Comparison of ENCODE assay signal across 26 mouse cellular contexts in the genomic region with DNA sequence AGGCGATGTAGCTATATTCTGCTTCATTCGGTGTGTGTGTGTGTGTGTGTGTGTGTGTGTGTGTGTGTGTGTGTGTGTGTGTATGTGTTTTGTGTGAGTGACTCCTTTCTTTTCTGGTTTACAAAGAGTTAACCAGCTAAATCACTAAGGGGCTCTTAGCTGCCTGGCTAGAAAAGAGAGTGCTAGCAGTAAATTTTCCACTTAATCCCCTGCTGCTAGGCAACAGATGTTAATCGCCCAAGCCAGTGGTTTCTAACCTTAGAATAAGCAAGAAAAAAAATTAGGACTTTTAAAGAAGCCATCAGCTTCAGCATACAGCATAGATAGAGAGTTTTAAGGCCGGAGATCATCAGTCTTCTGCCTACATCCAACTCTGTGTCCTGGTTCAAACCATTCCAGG. TPM values are rescaled to one million over a fixed set of nuclear protein-coding genes. Genes with fewer than 3 reads are reported as not detected.
DNase-seq lines count a peak whose midpoint lies in the region; ATAC-seq lines count a peak whose summit lies in the region.
"Had no signal": no experiment of that assay in that cellular context is flagged by ENCODE, and none has a peak within 500 bp of the region (broad histone marks: within the 10 kb centered on the region; RNA-seq: fewer than 3 reads in every experiment).

No protein-coding gene starts in this region.

- H3K4me2 ChIP-seq in hindbrain, embryonic 16.5 days (ENCODE audit: low read length): no peak overlapping the region
- no peak overlapping the region for H3K4me2 ChIP-seq in hindbrain, embryonic 13.5 days
- no peak overlapping the region for H3K4me2 ChIP-seq in neural tube, embryonic 14.5 days (ENCODE audit: low read depth, low read length)
- H3K4me2 ChIP-seq: heart, embryonic 11.5 days; hindbrain, embryonic 12.5 days; stomach, embryonic 15.5 days had no signal

- H3K27ac ChIP-seq in hindbrain, embryonic 16.5 days (ENCODE audit: low read depth, low read length): no peak overlapping the region
- H3K27ac ChIP-seq in hindbrain, embryonic 13.5 days: no peak overlapping the region
- no peak overlapping the region for H3K27ac ChIP-seq in neural tube, embryonic 14.5 days (ENCODE audit: low read depth, low read length)
- H3K27ac ChIP-seq: gastrocnemius, adult 2 months; hindbrain, embryonic 12.5 days; stomach, embryonic 15.5 days had no signal

- 37% methylated on average over 4 of the region's 4 CpGs for WGBS in hindbrain, embryonic 16.5 days
- 29% methylated on average over 4 of the region's 4 CpGs for WGBS in hindbrain, embryonic 13.5 days
- 21% methylated on average over 4 of the region's 4 CpGs for WGBS in neural tube, embryonic 14.5 days

- no peaks in the 10 kb centered on the region for H3K36me3 ChIP-seq in hindbrain, embryonic 16.5 days (ENCODE audit: control insufficient read depth, insufficient read depth, low read length)
- no peaks in the 10 kb centered on the region for H3K36me3 ChIP-seq in hindbrain, embryonic 13.5 days
- no peaks in the 10 kb centered on the region for H3K36me3 ChIP-seq in neural tube, embryonic 14.5 days (ENCODE audit: control insufficient read depth, insufficient read depth, low read length)
- H3K36me3 ChIP-seq: hindbrain, embryonic 12.5 days; stomach, embryonic 15.5 days had no signal

- DNase-seq in embryo, embryonic 10.5 days (ENCODE audit: low spot score): peak; percentile 28
- DNase-seq in mesoderm, embryonic 11.5 days (ENCODE audit: low read depth, low spot score): peak; percentile 17
- DNase-seq in thymus, postnatal 25 days: no peak
- DNase-seq: adrenal gland, postnatal 36 days; B cell, adult 2 months; cerebellum, adult 2 months; cerebellum, postnatal 36 days; gastrocnemius, adult 2 months; heart, postnatal 10 days; liver, postnatal 0 days; lung, postnatal 10 days; right cerebral cortex, adult 18-20 months had no signal

- no peaks in the 10 kb centered on the region for H3K4me1 ChIP-seq in hindbrain, embryonic 16.5 days (ENCODE audit: control insufficient read depth, insufficient read depth, low read depth, low read length)
- H3K4me1 ChIP-seq in hindbrain, embryonic 13.5 days (replicated peaks): no peaks in the 10 kb centered on the region
- H3K4me1 ChIP-seq in neural tube, embryonic 14.5 days (ENCODE audit: control insufficient read depth, insufficient read depth, low read length): no peaks in the 10 kb centered on the region
- H3K4me1 ChIP-seq: hindbrain, embryonic 12.5 days; stomach, embryonic 15.5 days had no signal

- no peaks in the 10 kb centered on the region for H3K9me3 ChIP-seq in hindbrain, embryonic 16.5 days (ENCODE audit: control insufficient read depth, low read length)
- no peaks in the 10 kb centered on the region for H3K9me3 ChIP-seq in hindbrain, embryonic 13.5 days
- no peaks in the 10 kb centered on the region for H3K9me3 ChIP-seq in neural tube, embryonic 14.5 days (ENCODE audit: control insufficient read depth, low read length)
- H3K9me3 ChIP-seq: hindbrain, embryonic 12.5 days; stomach, embryonic 15.5 days had no signal

- no peaks in the 10 kb centered on the region for H3K27me3 ChIP-seq in hindbrain, embryonic 16.5 days (replicated peaks; ENCODE audit: control insufficient read depth, insufficient read depth, low read length)
- no peaks in the 10 kb centered on the region for H3K27me3 ChIP-seq in hindbrain, embryonic 13.5 days
- no peaks in the 10 kb centered on the region for H3K27me3 ChIP-seq in neural tube, embryonic 14.5 days (ENCODE audit: control insufficient read depth, insufficient read depth, low read length)
- H3K27me3 ChIP-seq: hindbrain, embryonic 12.5 days; stomach, embryonic 15.5 days had no signal

- H3K9ac ChIP-seq in hindbrain, embryonic 16.5 days (ENCODE audit: low read depth, low read length): no peak overlapping the region
- H3K9ac ChIP-seq in hindbrain, embryonic 13.5 days: no peak overlapping the region
- H3K9ac ChIP-seq in neural tube, embryonic 14.5 days (replicated peaks; ENCODE audit: low read depth, low read length): no peak overlapping the region
- H3K9ac ChIP-seq: hindbrain, embryonic 12.5 days; liver, postnatal 0 days; stomach, embryonic 15.5 days had no signal

- H3K4me3 ChIP-seq in hindbrain, embryonic 16.5 days (ENCODE audit: low read length): no peak overlapping the region
- no peak overlapping the region for H3K4me3 ChIP-seq in hindbrain, embryonic 13.5 days
- no peak overlapping the region for H3K4me3 ChIP-seq in neural tube, embryonic 14.5 days (ENCODE audit: low read depth, low read length)
- H3K4me3 ChIP-seq: gastrocnemius, adult 2 months; hindbrain, embryonic 12.5 days; stomach, embryonic 15.5 days had no signal

- peak; percentile 73 for ATAC-seq in hindbrain, embryonic 16.5 days
- no peak for ATAC-seq in hindbrain, embryonic 13.5 days (ENCODE audit: low FRiP score)
- peak; percentile 49 for ATAC-seq in neural tube, embryonic 14.5 days (ENCODE audit: low read depth)
- no peak for ATAC-seq in cerebellum, adult (ENCODE audit: insufficient number of reproducible peaks, low FRiP score, low TSS enrichment)
- ATAC-seq: intestine, postnatal 0 days; liver, postnatal 0 days had no signal

RNA-seq across cellular contexts. Expression of gene B630019K06Rik, which starts 35.1 kb away (rescaled TPM):
- polyA plus RNA-seq in hindbrain, embryonic 16.5 days (2015; fragmentation: Nextera tagmentation; extraction: Ambion mirVana): 22.4 and 23.5 TPM in 2 replicates
- polyA plus RNA-seq in hindbrain, embryonic 13.5 days (2015; fragmentation: Nextera tagmentation; extraction: Ambion mirVana): 19.4 and 20.4 TPM in 2 replicates
- polyA plus RNA-seq in neural tube, embryonic 14.5 days (2014; fragmentation: Nextera tagmentation; extraction: Ambion mirVana): 34.3 and 37.4 TPM in 2 replicates

RNA-seq across cellular contexts. Expression of gene Fthl17b, which starts 35.5 kb away (rescaled TPM):
- not detected in 2 replicates for polyA plus RNA-seq in hindbrain, embryonic 16.5 days (2015; fragmentation: Nextera tagmentation; extraction: Ambion mirVana)
- polyA plus RNA-seq in hindbrain, embryonic 13.5 days (2015; fragmentation: Nextera tagmentation; extraction: Ambion mirVana): not detected in 2 replicates
- polyA plus RNA-seq in neural tube, embryonic 14.5 days (2014; fragmentation: Nextera tagmentation; extraction: Ambion mirVana): not detected in 2 replicates
- polyA plus RNA-seq: cerebellum, adult 2 months; embryonic facial prominence, embryonic 14.5 days; gonadal fat pad, adult 2 months; heart, embryonic 11.5 days; hindbrain, embryonic 12.5 days; intestine, postnatal 0 days; kidney, embryonic 16.5 days; liver, adult 2 months; liver, postnatal 0 days; spleen, adult 2 months; stomach, embryonic 15.5 days; thymus, postnatal 0 days had no signal

RNA-seq across cellular contexts. Expression of gene Fthl17c, which starts 49.1 kb away (rescaled TPM):
- not detected in 2 replicates for polyA plus RNA-seq in hindbrain, embryonic 16.5 days (2015; fragmentation: Nextera tagmentation; extraction: Ambion mirVana)
- not detected in 2 replicates for polyA plus RNA-seq in hindbrain, embryonic 13.5 days (2015; fragmentation: Nextera tagmentation; extraction: Ambion mirVana)
- not detected in 2 replicates for polyA plus RNA-seq in neural tube, embryonic 14.5 days (2014; fragmentation: Nextera tagmentation; extraction: Ambion mirVana)
- polyA plus RNA-seq: cerebellum, adult 2 months; embryonic facial prominence, embryonic 14.5 days; gonadal fat pad, adult 2 months; heart, embryonic 11.5 days; hindbrain, embryonic 12.5 days; intestine, postnatal 0 days; kidney, embryonic 16.5 days; liver, adult 2 months; liver, postnatal 0 days; spleen, adult 2 months; stomach, embryonic 15.5 days; thymus, postnatal 0 days had no signal

RNA-seq across cellular contexts. Expression of gene Gm5751, which starts 53.3 kb away (rescaled TPM):
- polyA plus RNA-seq in hindbrain, embryonic 16.5 days (2015; fragmentation: Nextera tagmentation; extraction: Ambion mirVana): not detected in 2 replicates
- not detected in 2 replicates for polyA plus RNA-seq in hindbrain, embryonic 13.5 days (2015; fragmentation: Nextera tagmentation; extraction: Ambion mirVana)
- not detected in 2 replicates for polyA plus RNA-seq in neural tube, embryonic 14.5 days (2014; fragmentation: Nextera tagmentation; extraction: Ambion mirVana)
- polyA plus RNA-seq: embryonic facial prominence, embryonic 14.5 days; gonadal fat pad, adult 2 months; heart, embryonic 11.5 days; hindbrain, embryonic 12.5 days; intestine, postnatal 0 days; kidney, embryonic 16.5 days; liver, adult 2 months; liver, postnatal 0 days; spleen, adult 2 months; stomach, embryonic 15.5 days; thymus, postnatal 0 days had no signal

RNA-seq across cellular contexts. Expression of gene Fthl17d, which starts 59.2 kb away (rescaled TPM):
- not detected in 2 replicates for polyA plus RNA-seq in hindbrain, embryonic 16.5 days (2015; fragmentation: Nextera tagmentation; extraction: Ambion mirVana)
- polyA plus RNA-seq in hindbrain, embryonic 13.5 days (2015; fragmentation: Nextera tagmentation; extraction: Ambion mirVana): not detected in 2 replicates
- polyA plus RNA-seq in neural tube, embryonic 14.5 days (2014; fragmentation: Nextera tagmentation; extraction: Ambion mirVana): not detected in 2 replicates
- polyA plus RNA-seq: cerebellum, adult 2 months; embryonic facial prominence, embryonic 14.5 days; gonadal fat pad, adult 2 months; heart, embryonic 11.5 days; hindbrain, embryonic 12.5 days; intestine, postnatal 0 days; kidney, embryonic 16.5 days; liver, adult 2 months; liver, postnatal 0 days; spleen, adult 2 months; stomach, embryonic 15.5 days; thymus, postnatal 0 days had no signal

Comparison
In these comparisons a context has a peak if more than half of its experiments do, and no peak if none do; other contexts are left out.
1. ATAC-seq: peak in hindbrain, embryonic 16.5 days (single experiment) and neural tube, embryonic 14.5 days (single experiment); none in hindbrain, embryonic 13.5 days (single experiment) and cerebellum, adult (single experiment).